Mouse (Mus musculus): ENCODE measurements at regions not wholly inside any gene's neighbourhood (a gene's known extent, or its start where the extent isn't known, plus 50 kb on each side); places are given as distances from the start of the nearest gene placed in this dataset.

GRCm38 (mm10) chr2:170255997-170256396 lies 108.1 kb upstream of the Zfp217 start:
- TF ChIP-seq CTCF (conservative IDR thresholded peaks at IDR 0.05 in 1 of 2, IDR thresholded peaks at IDR 0.05 in 1 of 2; ENCODE audit: low read depth in 2 of 2, low read length in 2 of 2) (no peak), POLR2A (IDR thresholded peaks at IDR 0.05; ENCODE audit: low read depth, low read length) (no peak), ZNF384 (IDR thresholded peaks at IDR 0.05; ENCODE audit: low read depth, low read length) (no peak)
